Mouse (Mus musculus): Measurements from ENCODE around the gene Mapre1.
A peak's percentile ranks its signal among the peaks of the same experiment; 100 is the strongest.

- TF ChIP-seq CTCF (IDR thresholded peaks at IDR 0.05; ENCODE audit: low read depth, low read length) (peak; percentile 81), TAL1 (conservative IDR thresholded peaks at IDR 0.05; ENCODE audit: low read depth, low read length) (no peak), GATA1 (IDR thresholded peaks at IDR 0.05; ENCODE audit: borderline replicate concordance, low read length) (no peak), POLR2AphosphoS5 (IDR thresholded peaks at IDR 0.05; ENCODE audit: insufficient replicate concordance, low read depth, low read length) (no peak), GATA2 (IDR thresholded peaks at IDR 0.05; ENCODE audit: borderline replicate concordance, low read depth, low read length) (no peak)
These were observed 46.5 kb upstream of the Mapre1 start for GRCm38 (mm10) chr2:153694462-153695085.

All from G1E (cell line).